Mouse (Mus musculus): ENCODE measurements at regions not wholly inside any gene's neighbourhood (a gene's known extent, or its start where the extent isn't known, plus 50 kb on each side); places are given as distances from the start of the nearest gene placed in this dataset.

DNA sequence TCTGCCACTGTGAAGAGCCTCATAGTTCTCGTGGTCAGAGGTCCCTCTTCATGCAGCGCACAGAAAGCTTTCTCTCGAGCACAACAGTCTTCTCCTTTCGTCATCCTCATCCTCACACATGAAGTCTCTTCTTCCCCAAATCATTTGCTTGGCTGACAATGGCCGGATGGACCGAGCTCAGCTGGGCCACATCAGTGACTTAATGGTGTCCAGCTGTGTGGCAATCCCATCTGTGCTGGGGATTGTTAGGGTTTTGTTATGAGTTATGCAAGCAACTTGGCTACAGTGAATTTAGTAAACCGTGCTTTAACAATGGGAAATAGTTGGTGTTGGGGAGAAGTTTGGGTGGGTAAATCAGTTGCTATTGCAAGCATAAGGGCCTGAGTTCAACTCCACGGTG lies 458.4 kb downstream of the Tcerg1l start:
- H3K4me1 ChIP-seq (ENCODE audit: control insufficient read depth in 1 of 2, insufficient read depth in 2 of 2, low read length in 2 of 2): no peaks in the 10 kb centered on the region
- DNase-seq (ENCODE audit: low read depth, low spot score): no peak
- no peaks in the 10 kb centered on the region for H3K9me3 ChIP-seq (replicated peaks; ENCODE audit: insufficient read depth, low read length)
- no peak overlapping the region for H3K27ac ChIP-seq (ENCODE audit: control insufficient read depth, low read depth, low read length)
- H3K9ac ChIP-seq (ENCODE audit: control insufficient read depth, low read depth, low read length, poor library complexity, severe bottlenecking): no peak overlapping the region
- H3K4me3 ChIP-seq (ENCODE audit: control insufficient read depth in 1 of 2, insufficient read depth in 1 of 2, low read depth in 2 of 2, low read length in 2 of 2): no peak overlapping the region
- H3K79me2 ChIP-seq (ENCODE audit: control insufficient read depth, insufficient read depth, low read length, poor library complexity): no peaks in the 10 kb centered on the region
- no peaks in the 10 kb centered on the region for H3K36me3 ChIP-seq (ENCODE audit: control insufficient read depth in 1 of 2, insufficient read depth in 2 of 2, low read length in 2 of 2)
- TF ChIP-seq NELFE (IDR thresholded peaks at IDR 0.05; ENCODE audit: low read depth, low read length) (no peak), TCF12 (IDR thresholded peaks at IDR 0.05; ENCODE audit: low read depth, low read length) (no peak)
- no peaks in the 10 kb centered on the region for H3K27me3 ChIP-seq (ENCODE audit: control insufficient read depth in 1 of 2, insufficient read depth in 2 of 2, low read length in 2 of 2)

GRCm38 (mm10) chr7:137940084-137940483 lies 457.4 kb downstream of the Tcerg1l start:
- Histone ChIP-seq H3K27ac (ENCODE audit: control insufficient read depth, low read depth, low read length) (no peak overlapping the region), H3K79me2 (ENCODE audit: control insufficient read depth, insufficient read depth, low read length, poor library complexity) (no peaks in the 10 kb centered on the region), H3K4me1 (ENCODE audit: control insufficient read depth in 1 of 2, insufficient read depth in 2 of 2, low read length in 2 of 2) (no peaks in the 10 kb centered on the region), H3K27me3 (ENCODE audit: control insufficient read depth in 1 of 2, insufficient read depth in 2 of 2, low read length in 2 of 2) (no peaks in the 10 kb centered on the region), H3K9ac (ENCODE audit: control insufficient read depth, low read depth, low read length, poor library complexity, severe bottlenecking) (no peak overlapping the region), H3K36me3 (ENCODE audit: control insufficient read depth in 1 of 2, insufficient read depth in 2 of 2, low read length in 2 of 2) (no peaks in the 10 kb centered on the region), H3K9me3 (replicated peaks; ENCODE audit: insufficient read depth, low read length) (no peaks in the 10 kb centered on the region), H3K4me3 (ENCODE audit: control insufficient read depth in 1 of 2, insufficient read depth in 1 of 2, low read depth in 2 of 2, low read length in 2 of 2) (no peak overlapping the region)
- TF ChIP-seq SMC3 (IDR thresholded peaks at IDR 0.05; ENCODE audit: low read depth, low read length) (no peak), MAFK (IDR thresholded peaks at IDR 0.05; ENCODE audit: borderline replicate concordance, low read depth, low read length) (no peak), USF1 (IDR thresholded peaks at IDR 0.05; ENCODE audit: low read depth, low read length) (no peak), BHLHE40 (IDR thresholded peaks at IDR 0.05; ENCODE audit: borderline replicate concordance, low read depth, low read length) (no peak), NELFE (IDR thresholded peaks at IDR 0.05; ENCODE audit: low read depth, low read length) (no peak), MYC (IDR thresholded peaks at IDR 0.05; ENCODE audit: low read depth, low read length) (no peak), RAD21 (IDR thresholded peaks at IDR 0.05; ENCODE audit: low read depth, low read length) (no peak), TBP (IDR thresholded peaks at IDR 0.05; ENCODE audit: low read depth, low read length) (no peak), MAX (IDR thresholded peaks at IDR 0.05; ENCODE audit: low read length) (no peak), POLR2AphosphoS5 (IDR thresholded peaks at IDR 0.05; ENCODE audit: borderline replicate concordance, low read depth, low read length) (no peak), USF2 (IDR thresholded peaks at IDR 0.05; ENCODE audit: borderline replicate concordance in 1 of 2, insufficient read depth in 1 of 2, low read depth in 1 of 2, low read length in 2 of 2) (no peak), MEF2A (IDR thresholded peaks at IDR 0.05; ENCODE audit: extremely low read depth, insufficient replicate concordance, low read depth, low read length, poor library complexity, severe bottlenecking) (no peak)
- no peak for DNase-seq (ENCODE audit: low read depth, low spot score)

GRCm38 (mm10) chr7:137944991-137945390 lies 452.5 kb downstream of the Tcerg1l start:
- Histone ChIP-seq H3K9ac (ENCODE audit: control insufficient read depth, low read depth, low read length, poor library complexity, severe bottlenecking) (no peak overlapping the region), H3K79me2 (ENCODE audit: control insufficient read depth, insufficient read depth, low read length, poor library complexity) (no peaks in the 10 kb centered on the region), H3K27me3 (ENCODE audit: control insufficient read depth in 1 of 2, insufficient read depth in 2 of 2, low read length in 2 of 2) (no peaks in the 10 kb centered on the region), H3K4me3 (ENCODE audit: control insufficient read depth in 1 of 2, insufficient read depth in 1 of 2, low read depth in 2 of 2, low read length in 2 of 2) (no peak overlapping the region), H3K36me3 (ENCODE audit: control insufficient read depth in 1 of 2, insufficient read depth in 2 of 2, low read length in 2 of 2) (no peaks in the 10 kb centered on the region), H3K27ac (ENCODE audit: control insufficient read depth, low read depth, low read length) (no peak overlapping the region), H3K9me3 (replicated peaks; ENCODE audit: insufficient read depth, low read length) (no peaks in the 10 kb centered on the region), H3K4me1 (ENCODE audit: control insufficient read depth in 1 of 2, insufficient read depth in 2 of 2, low read length in 2 of 2) (no peaks in the 10 kb centered on the region)
- peak; percentile 8 for DNase-seq (ENCODE audit: low read depth, low spot score)
- TF ChIP-seq MAX (IDR thresholded peaks at IDR 0.05; ENCODE audit: low read length): no peak
